Mouse (Mus musculus) neural tube, embryonic 14.5 days (tissue): ENCODE data around the gene Traf6. TPM values are rescaled to one million over a fixed set of nuclear protein-coding genes. Genes with fewer than 3 reads are reported as not detected.
"Not testable (repeated sequence)": the region's sequence is repeated elsewhere in the genome, so short reads cannot be mapped to it uniquely, and the experiment has no call there.

Experiments used
- ATAC-seq: fragments of 200-750 bp; cut with Nextera tagmentation; 2 replicates; pipeline ENCODE4 v1.8.0; 2017; ENCODE audit warnings: low read depth, mild to moderate bottlenecking, moderate TSS enrichment, moderate library complexity
- H3K27ac ChIP-seq: fragments of 300-500 bp; sonication (generic); 2 replicates; pipeline ENCODE4 v1.5.1; 2014; ENCODE audit warnings: low read depth, mild to moderate bottlenecking, control low read depth, low read length, moderate library complexity, mixed read lengths
- H3K27me3 ChIP-seq: fragments of 300-500 bp; sonication (generic); 2 replicates; pipeline ENCODE4 v1.6.1; 2014; ENCODE audit warnings: low read length; ENCODE audit not compliant: control insufficient read depth, insufficient read depth
- H3K36me3 ChIP-seq: fragments of 300-500 bp; sonication (generic); 2 replicates; pipeline ENCODE4 v1.6.1; 2014; ENCODE audit warnings: low read length, mixed read lengths; ENCODE audit not compliant: control insufficient read depth, insufficient read depth
- H3K4me1 ChIP-seq: fragments of 300-500 bp; sonication (generic); 2 replicates; pipeline ENCODE4 v1.6.1; 2014; ENCODE audit warnings: low read length; ENCODE audit not compliant: control insufficient read depth, insufficient read depth
- H3K4me2 ChIP-seq: fragments of 300-500 bp; sonication (generic); 2 replicates; pipeline ENCODE4 v1.6.1; 2014; ENCODE audit warnings: mild to moderate bottlenecking, low read depth, low read length, control low read depth
- H3K4me3 ChIP-seq: fragments of 300-500 bp; sonication (generic); 2 replicates; pipeline ENCODE4 v1.5.1; 2014; ENCODE audit warnings: low read depth, low read length, control low read depth, mixed read lengths
- H3K9ac ChIP-seq: fragments of 300-500 bp; sonication (generic); replicated peaks from 2 replicates; pipeline ENCODE4 v1.6.1; 2014; ENCODE audit warnings: low read depth, mild to moderate bottlenecking, control low read depth, low read length, mixed read lengths
- H3K9me3 ChIP-seq: fragments of 300-500 bp; sonication (generic); 2 replicates; pipeline ENCODE4 v1.6.1; 2016; ENCODE audit warnings: low read length; ENCODE audit not compliant: control insufficient read depth
- WGBS: fragments of 180-500 bp; shearing (Covaris S2); extraction: QIAGEN DNeasy Blood & Tissue Kit; methylation state at CpG from one replicate; pipeline ENCODE4 v1.1.7; 2014; 5-methylcytosine and 5-hydroxymethylcytosine counted together
- polyA plus RNA-seq: library from polyadenylated mRNA; unstranded; fragments of >200 nt; fragmentation: Nextera tagmentation; extraction: Ambion mirVana; gene quantifications from 2 replicates; pipeline ENCODE4 v1.2.1, GENCODE M21; 2014

The Traf6 gene
- polyA plus RNA-seq, 1 experiment from 2014 or later, result 6.4 TPM

GRCm38 (mm10) chr2:101741653-101742052, 63.4 kb downstream of the Traf6 start:
- H3K27me3 ChIP-seq, result no peaks in the 10 kb centered on the region
- 76% methylated on average over 8 of the region's 8 CpGs for WGBS
- peak; percentile 14; the same call in 1 of the 2 replicates for ATAC-seq
- no peak overlapping the region for H3K9ac ChIP-seq
- no peaks in the 10 kb centered on the region for H3K4me1 ChIP-seq
- H3K4me3 ChIP-seq, result no peak overlapping the region
- H3K27ac ChIP-seq, result no peak overlapping the region
- H3K9me3 ChIP-seq, result no peaks in the 10 kb centered on the region
- H3K36me3 ChIP-seq, result no peaks in the 10 kb centered on the region
- no peak overlapping the region for H3K4me2 ChIP-seq

- Histone ChIP-seq H3K36me3 (no peaks in the 10 kb centered on the region), H3K9ac (no peak overlapping the region), H3K9me3 (no peaks in the 10 kb centered on the region), H3K27ac (no peak overlapping the region), H3K4me3 (no peak overlapping the region), H3K4me1 (no peaks in the 10 kb centered on the region), H3K4me2 (no peak overlapping the region), H3K27me3 (no peaks in the 10 kb centered on the region)
- WGBS, result 61% methylated on average over 7 of the region's 7 CpGs
- peak; percentile 56; the same call in 1 of the 2 replicates for ATAC-seq
These were observed 64.0 kb downstream of the Traf6 start for GRCm38 (mm10) chr2:101742072-101742860.

- not testable (repeated sequence) for H3K27ac ChIP-seq, H3K36me3 ChIP-seq, H3K4me1 ChIP-seq, H3K9ac ChIP-seq, ATAC-seq, H3K9me3 ChIP-seq, H3K27me3 ChIP-seq, H3K4me3 ChIP-seq, H3K4me2 ChIP-seq
- WGBS, result no CpG with 5 or more reads among the region's 2 CpGs
These were observed 67.4 kb downstream of the Traf6 start for GRCm38 (mm10) chr2:101745656-101746055.

GRCm38 (mm10) chr2:101746537-101746936, 68.3 kb downstream of the Traf6 start:
- H3K9me3 ChIP-seq, result no peaks in the 10 kb centered on the region
- H3K4me3 ChIP-seq, result no peak overlapping the region
- WGBS, result 97% methylated on average over 7 of the region's 7 CpGs

More at GRCm38 (mm10) chr2:101746537-101746936, 68.3 kb downstream of the Traf6 start:
- ATAC-seq, result no peak
- H3K36me3 ChIP-seq, result no peaks in the 10 kb centered on the region
- no peaks in the 10 kb centered on the region for H3K4me1 ChIP-seq
- no peaks in the 10 kb centered on the region for H3K27me3 ChIP-seq
- H3K27ac ChIP-seq, result no peak overlapping the region
- H3K4me2 ChIP-seq, result no peak overlapping the region
- H3K9ac ChIP-seq, result no peak overlapping the region

Other genes starting within 250 kb of the Traf6 start
- gene Rag2, start 53.7 kb upstream of the Traf6 start, polyA plus RNA-seq, result not detected in 2 replicates
- gene Rag1, start 28.9 kb upstream of the Traf6 start, polyA plus RNA-seq, result 0.05 and 0.13 TPM in 2 replicates
- gene B230118H07Rik, start 28.9 kb upstream of the Traf6 start, polyA plus RNA-seq, result 49.2 and 54.0 TPM in 2 replicates
- 5.6 and 6.6 TPM in 2 replicates for gene Prr5l, start 204.6 kb downstream of the Traf6 start, polyA plus RNA-seq
- 95.0 and 104 TPM in 2 replicates for gene Commd9, start 207.8 kb downstream of the Traf6 start, polyA plus RNA-seq